Mouse (Mus musculus): ENCODE measurements around the gene Lsamp. TPM values are rescaled to one million over a fixed set of nuclear protein-coding genes. Genes with fewer than 3 reads are reported as not detected.

The Lsamp gene
- total and polyA plus RNA-seq, 3 experiments, result not detected

DNA sequence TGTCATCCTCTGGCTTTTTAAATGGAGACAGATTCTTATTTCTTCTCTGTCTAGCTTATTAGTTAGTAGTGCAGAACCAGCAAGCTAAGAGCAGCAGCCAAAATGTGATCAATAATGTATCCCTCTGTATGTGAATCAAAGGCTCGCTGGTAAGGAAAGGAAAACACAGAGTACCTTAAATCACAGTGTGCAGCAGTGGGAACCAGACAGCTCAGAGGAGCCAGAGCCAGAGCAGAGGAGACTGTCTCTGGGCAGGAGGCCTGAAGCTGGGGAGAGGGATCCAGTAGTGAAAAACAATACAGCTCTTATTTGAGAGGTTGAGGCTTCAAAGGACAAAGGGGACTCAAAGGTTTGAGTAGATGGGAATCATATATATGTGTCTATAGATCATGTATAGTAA, 857.6 kb downstream of the Lsamp start:
- Histone ChIP-seq H3K36me3 (replicated peaks in 1 of 2; ENCODE audit: control insufficient read depth in 1 of 2, insufficient read depth in 1 of 2, low read length in 1 of 2) (no peaks in the 10 kb centered on the region), H3K9ac (ENCODE audit: insufficient read depth, low read depth) (no peak overlapping the region), H3K4me2 (ENCODE audit: insufficient read depth, low read depth, poor library complexity, severe bottlenecking) (no peak overlapping the region), H3K4me1 (ENCODE audit: control insufficient read depth in 1 of 2, insufficient read depth in 2 of 2) (no peaks in the 10 kb centered on the region), H3K27me3 (replicated peaks) (no peaks in the 10 kb centered on the region), H3K9me3 (replicated peaks; ENCODE audit: low read length) (peaks cover 58% of the 10 kb centered on the region), H3K4me3 (replicated peaks in 1 of 3; ENCODE audit: low read depth in 2 of 3, low read length in 2 of 3, poor library complexity in 1 of 3) (no peak overlapping the region), H3K79me2 (replicated peaks; ENCODE audit: control insufficient read depth, extremely low read depth, insufficient read depth, poor library complexity, severe bottlenecking) (no peaks in the 10 kb centered on the region), H3K27ac (ENCODE audit: insufficient read depth, low read depth) (no peak overlapping the region)
- DNase-seq (ENCODE audit: extremely low read depth), result no peak
- dilution Hi-C loops (cut with MboI; ENCODE audit: extremely low pct_ligation_motif_present, extremely low pct_unique_long_range_greater_than_20kb, low sequenced_read_pairs) (no loop called here), in situ Hi-C loops (cut with MboI; ENCODE audit: low pct_ligation_motif_present, low pct_unique_long_range_greater_than_20kb, low sequenced_read_pairs) (no loop called here)
- TF ChIP-seq RCOR1 (conservative IDR thresholded peaks at IDR 0.05; ENCODE audit: low read depth, low read length), result no peak
- TF ChIP-seq E2F4 (IDR thresholded peaks at IDR 0.05; ENCODE audit: insufficient replicate concordance, low read depth, low read length), result no peak
- no peak for TF ChIP-seq ZKSCAN1 (IDR thresholded peaks at IDR 0.05; ENCODE audit: borderline replicate concordance, low read depth, low read length)
- TF ChIP-seq MEF2A (IDR thresholded peaks at IDR 0.05; ENCODE audit: borderline replicate concordance, low read depth, low read length), result no peak
- TF ChIP-seq CHD2 (IDR thresholded peaks at IDR 0.05; ENCODE audit: low read length), result no peak
- no peak for TF ChIP-seq POLR2AphosphoS2 (IDR thresholded peaks at IDR 0.05; ENCODE audit: low read depth, low read length)
- TF ChIP-seq CHD1 (IDR thresholded peaks at IDR 0.05; ENCODE audit: low read depth, low read length), result no peak
- no peak for TF ChIP-seq MXI1 (IDR thresholded peaks at IDR 0.05; ENCODE audit: low read depth, low read length)
- no peak for TF ChIP-seq ETS1 (conservative IDR thresholded peaks at IDR 0.05; ENCODE audit: low read depth, low read length)
- no peak for TF ChIP-seq ZNF384 (IDR thresholded peaks at IDR 0.05; ENCODE audit: low read depth, low read length)
- no peak for TF ChIP-seq SMC3 (IDR thresholded peaks at IDR 0.05; ENCODE audit: low read depth, low read length)
- TF ChIP-seq SIN3A (IDR thresholded peaks at IDR 0.05; ENCODE audit: low read length), result no peak
- no peak for TF ChIP-seq ZMIZ1 (IDR thresholded peaks at IDR 0.05; ENCODE audit: low read depth, low read length)
- TF ChIP-seq ZC3H11A (IDR thresholded peaks at IDR 0.05; ENCODE audit: low read depth, low read length), result no peak
- TF ChIP-seq USF1 (IDR thresholded peaks at IDR 0.05; ENCODE audit: low read depth, low read length), result no peak
- no peak for TF ChIP-seq EP300 (IDR thresholded peaks at IDR 0.05; ENCODE audit: low read length)
- no peak for TF ChIP-seq JUN (IDR thresholded peaks at IDR 0.05; ENCODE audit: insufficient read depth, low read depth, low read length)
- TF ChIP-seq TCF12 (IDR thresholded peaks at IDR 0.05; ENCODE audit: low read depth, low read length), result no peak
- TF ChIP-seq MYC (IDR thresholded peaks at IDR 0.05; ENCODE audit: low read depth, low read length), result no peak

DNA sequence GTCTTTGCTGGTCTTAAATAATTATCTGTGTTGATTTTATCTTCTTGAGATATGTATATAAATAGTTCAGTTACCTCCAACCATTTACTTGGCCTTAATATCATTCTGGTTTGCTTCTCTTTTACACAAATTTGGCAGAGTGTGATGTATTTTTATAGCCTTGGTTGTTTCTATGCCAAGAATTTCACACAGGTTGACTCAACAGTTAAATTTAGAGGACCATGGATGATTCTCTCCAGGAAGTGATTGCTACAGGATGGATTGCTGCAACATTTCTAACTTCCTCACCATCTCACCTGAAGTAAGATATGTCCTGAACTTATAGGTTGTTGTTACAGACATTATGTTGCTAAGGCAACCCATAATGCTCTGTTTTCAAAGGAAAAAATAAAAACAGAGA, 882.6 kb downstream of the Lsamp start:
- no peaks in the 10 kb centered on the region for H3K27me3 ChIP-seq (replicated peaks)
- H3K4me3 ChIP-seq (replicated peaks in 1 of 3; ENCODE audit: low read depth in 2 of 3, low read length in 2 of 3, poor library complexity in 1 of 3), result no peak overlapping the region
- no peak overlapping the region for H3K4me2 ChIP-seq (ENCODE audit: insufficient read depth, low read depth, poor library complexity, severe bottlenecking)
- no peaks in the 10 kb centered on the region for H3K79me2 ChIP-seq (replicated peaks; ENCODE audit: control insufficient read depth, extremely low read depth, insufficient read depth, poor library complexity, severe bottlenecking)
- H3K4me1 ChIP-seq (ENCODE audit: control insufficient read depth in 1 of 2, insufficient read depth in 2 of 2), result no peaks in the 10 kb centered on the region
- peaks cover 35% of the 10 kb centered on the region for H3K9me3 ChIP-seq (replicated peaks; ENCODE audit: low read length)
- no peak for TF ChIP-seq RAD21 (IDR thresholded peaks at IDR 0.05; ENCODE audit: low read depth, low read length)
- no peak for TF ChIP-seq EP300 (IDR thresholded peaks at IDR 0.05; ENCODE audit: low read length)
- no peak for TF ChIP-seq CHD2 (IDR thresholded peaks at IDR 0.05; ENCODE audit: low read length)
- no peak for TF ChIP-seq PAX5 (IDR thresholded peaks at IDR 0.05; ENCODE audit: low read length)
- TF ChIP-seq ZNF384 (IDR thresholded peaks at IDR 0.05; ENCODE audit: low read depth, low read length), result no peak
- TF ChIP-seq MAFK (IDR thresholded peaks at IDR 0.05; ENCODE audit: insufficient replicate concordance, low read length), result no peak
- TF ChIP-seq ZMIZ1 (IDR thresholded peaks at IDR 0.05; ENCODE audit: low read depth, low read length), result no peak
- TF ChIP-seq MAX (IDR thresholded peaks at IDR 0.05; ENCODE audit: low read length), result no peak
- no peak for TF ChIP-seq USF1 (IDR thresholded peaks at IDR 0.05; ENCODE audit: low read depth, low read length)
- no peak for TF ChIP-seq NELFE (IDR thresholded peaks at IDR 0.05; ENCODE audit: low read depth, low read length)
- TF ChIP-seq ELF1 (IDR thresholded peaks at IDR 0.05; ENCODE audit: low read depth, low read length), result no peak
- TF ChIP-seq ZKSCAN1 (IDR thresholded peaks at IDR 0.05; ENCODE audit: borderline replicate concordance, low read depth, low read length), result no peak
- TF ChIP-seq USF2 (conservative IDR thresholded peaks at IDR 0.05; ENCODE audit: low read depth, low read length), result no peak
- no peak for TF ChIP-seq SIN3A (IDR thresholded peaks at IDR 0.05; ENCODE audit: low read length)
- TF ChIP-seq KAT2A (IDR thresholded peaks at IDR 0.05; ENCODE audit: insufficient replicate concordance, low read length), result no peak
- no peak for TF ChIP-seq MEF2A (IDR thresholded peaks at IDR 0.05; ENCODE audit: borderline replicate concordance, low read depth, low read length)
- TF ChIP-seq RCOR1 (conservative IDR thresholded peaks at IDR 0.05; ENCODE audit: low read depth, low read length), result no peak
- TF ChIP-seq CHD1 (IDR thresholded peaks at IDR 0.05; ENCODE audit: low read depth, low read length), result no peak
- dilution Hi-C loops (cut with MboI; ENCODE audit: extremely low pct_ligation_motif_present, extremely low pct_unique_long_range_greater_than_20kb, low sequenced_read_pairs), result no loop called here
- no peak for DNase-seq (ENCODE audit: extremely low read depth)
- H3K9ac ChIP-seq (ENCODE audit: insufficient read depth, low read depth), result no peak overlapping the region
- no peak overlapping the region for H3K27ac ChIP-seq (ENCODE audit: insufficient read depth, low read depth)
- in situ Hi-C loops (cut with MboI; ENCODE audit: low pct_ligation_motif_present, low pct_unique_long_range_greater_than_20kb, low sequenced_read_pairs), result no loop called here
- no peaks in the 10 kb centered on the region for H3K36me3 ChIP-seq (replicated peaks in 1 of 2; ENCODE audit: control insufficient read depth in 1 of 2, insufficient read depth in 1 of 2, low read length in 1 of 2)
